Mouse (Mus musculus) G1E (cell line): ENCODE results near the gene Ndufv3. TPM values are rescaled to one million over a fixed set of nuclear protein-coding genes. Genes with fewer than 3 reads are reported as not detected.

Source experiments
- ATAC-seq: 2 replicates; pipeline ENCODE4 v1.8.0; 2016; ENCODE audit warnings: mild to moderate bottlenecking; ENCODE audit not compliant: insufficient number of reproducible peaks, poor library complexity, low FRiP score, severe bottlenecking; ENCODE audit errors: extremely low read depth
- DNase-seq: peaks from one replicate; pipeline ENCODE4 v3.0.0; 2012; ENCODE audit warnings: low spot score
- H3K27me3 ChIP-seq: 2 replicates; pipeline ENCODE4 v1.6.1; 2012; ENCODE audit warnings: mild to moderate bottlenecking, low read length, inconsistent platforms; ENCODE audit not compliant: insufficient read depth
- H3K36me3 ChIP-seq: replicated peaks from 2 replicates; pipeline ENCODE3; 2012; ENCODE audit warnings: mild to moderate bottlenecking, inconsistent platforms
- H3K4me1 ChIP-seq: 2 replicates; pipeline ENCODE4 v1.6.1; 2012; ENCODE audit warnings: low read depth, low read length, inconsistent platforms, mixed read lengths; ENCODE audit not compliant: insufficient read depth
- H3K4me3 ChIP-seq: 2 replicates; pipeline ENCODE4 v1.5.1; 2012; ENCODE audit warnings: low read depth, mild to moderate bottlenecking, inconsistent platforms, low read length, moderate library complexity, mixed read lengths
- H3K9me3 ChIP-seq: replicated peaks from 2 replicates; pipeline ENCODE4 v1.6.1; 2012; ENCODE audit warnings: inconsistent platforms
- CTCF ChIP-seq: IDR thresholded peaks from 2 replicates; pipeline ENCODE4 v1.5.1; 2012; ENCODE audit warnings: low read depth, low read length, inconsistent platforms, mixed read lengths
- GATA1 ChIP-seq: IDR thresholded peaks from 2 replicates; pipeline ENCODE4 v1.6.1; 2012; ENCODE audit warnings: borderline replicate concordance, low read length, inconsistent platforms, mixed read lengths
- GATA2 ChIP-seq: IDR thresholded peaks from 2 replicates; pipeline ENCODE4 v1.6.1; 2012; ENCODE audit warnings: low read depth, low read length, inconsistent platforms, borderline replicate concordance
- POLR2AphosphoS5 ChIP-seq: IDR thresholded peaks from 2 replicates; pipeline ENCODE4 v1.6.1; 2012; ENCODE audit warnings: low read depth, low read length, inconsistent platforms; ENCODE audit not compliant: insufficient replicate concordance
- TAL1 ChIP-seq: conservative IDR thresholded peaks from 2 replicates; pipeline ENCODE4 v1.6.1; 2012; ENCODE audit warnings: low read depth, low read length, inconsistent platforms, mixed read lengths
- polyA plus RNA-seq: library from polyadenylated mRNA; stranded (reverse); fragments of >175 nt; gene quantifications from 2 replicates; pipeline ENCODE4 v1.2.3, GENCODE M21; 2012
- total RNA-seq, 2 experiments: library from RNA; stranded (forward) in 1 of 2; stranded (reverse) in 1 of 2; fragments of 200-1000 nt in 1 of 2; fragments of >200 nt in 1 of 2; fragmentation: Nextera tagmentation in 1 of 2; gene quantifications; 2 replicates each; pipeline ENCODE4 v1.2.3; 2014 to 2017

Gene Ndufv3
- 180 and 181 TPM in 2 replicates for total RNA-seq (2014; fragmentation: Nextera tagmentation)
- total RNA-seq (2017) = 693 and 773 TPM in 2 replicates
- polyA plus RNA-seq = 528 and 713 TPM in 2 replicates

- peaks cover 42% of the 10 kb centered on the region for H3K4me1 ChIP-seq
- TF ChIP-seq GATA2 = no peak
- TF ChIP-seq GATA1 = no peak
- H3K9me3 ChIP-seq = no peaks in the 10 kb centered on the region
- H3K27me3 ChIP-seq = no peaks in the 10 kb centered on the region
- H3K4me3 ChIP-seq = peak within 1 kb of the TSS; percentile 86
- ATAC-seq (peak; percentile 95), DNase-seq (peak; percentile 90)
- H3K36me3 ChIP-seq = peaks cover 35% of the 10 kb centered on the region
These were observed at the start of gene Ndufv3, which contains the start of gene Wdr4 for GRCm38 (mm10) chr17:31519946-31520838. Ndufv3 (plus strand) TSS chr17:31520115. Wdr4 (minus strand) TSS chr17:31519980.

- Histone ChIP-seq H3K4me3 (no peak overlapping the region), H3K27me3 (no peaks in the 10 kb centered on the region), H3K4me1 (no peaks in the 10 kb centered on the region), H3K36me3 (no peaks in the 10 kb centered on the region), H3K9me3 (no peaks in the 10 kb centered on the region)
- TF ChIP-seq GATA1 (no peak), POLR2AphosphoS5 (no peak), CTCF (no peak), GATA2 (no peak), TAL1 (no peak)
- ATAC-seq (no peak), DNase-seq (no peak)
These were observed 49.0 kb upstream of the Ndufv3 start for GRCm38 (mm10) chr17:31470766-31471418.

- Histone ChIP-seq H3K4me3 (no peak overlapping the region), H3K27me3 (no peaks in the 10 kb centered on the region), H3K4me1 (no peaks in the 10 kb centered on the region), H3K36me3 (no peaks in the 10 kb centered on the region), H3K9me3 (no peaks in the 10 kb centered on the region)
- DNase-seq (no peak), ATAC-seq (no peak)
- TF ChIP-seq POLR2AphosphoS5 (no peak), CTCF (no peak), GATA1 (no peak), GATA2 (no peak), TAL1 (no peak)
These were observed 45.5 kb upstream of the Ndufv3 start for GRCm38 (mm10) chr17:31474388-31474787.

GRCm38 (mm10) chr17:31478606-31479005, 41.3 kb upstream of the Ndufv3 start:
- H3K36me3 ChIP-seq = no peaks in the 10 kb centered on the region
- ATAC-seq = no peak
- no peak for TF ChIP-seq POLR2AphosphoS5
- no peak for TF ChIP-seq CTCF
- no peak for TF ChIP-seq TAL1
- TF ChIP-seq GATA2 = no peak
- no peak for TF ChIP-seq GATA1

GRCm38 (mm10) chr17:31479108-31479844, 40.6 kb upstream of the Ndufv3 start:
- ATAC-seq (no peak), DNase-seq (no peak)
- Histone ChIP-seq H3K36me3 (no peaks in the 10 kb centered on the region), H3K27me3 (peaks cover 4% of the 10 kb centered on the region; the same call in 1 of the 2 replicates), H3K4me1 (no peaks in the 10 kb centered on the region), H3K4me3 (no peak overlapping the region), H3K9me3 (no peaks in the 10 kb centered on the region)
- no peak for TF ChIP-seq GATA2
- no peak for TF ChIP-seq GATA1
- no peak for TF ChIP-seq CTCF
- no peak for TF ChIP-seq TAL1
- TF ChIP-seq POLR2AphosphoS5 = no peak

More at GRCm38 (mm10) chr17:31478606-31479005, 41.3 kb upstream of the Ndufv3 start:
- Histone ChIP-seq H3K4me3 (no peak overlapping the region), H3K27me3 (peaks cover 4% of the 10 kb centered on the region; the same call in 1 of the 2 replicates), H3K9me3 (no peaks in the 10 kb centered on the region), H3K4me1 (no peaks in the 10 kb centered on the region)
- no peak for DNase-seq
